Mouse (Mus musculus) brain, embryonic 14.5 days (tissue): ENCODE results near the gene Styx.

Experiments
- CTCF ChIP-seq: fragments of 200-500 bp; IDR thresholded peaks from 2 replicates; pipeline ENCODE4 v1.5.1; 2012; ENCODE audit warnings: inconsistent platforms, mild to moderate bottlenecking, moderate library complexity, borderline replicate concordance; ENCODE audit not compliant: insufficient read depth, insufficient read length; ENCODE audit errors: extremely low read depth
- POLR2A ChIP-seq: fragments of 200-500 bp; IDR thresholded peaks from 2 replicates; pipeline ENCODE4 v1.6.1; 2012; ENCODE audit warnings: mild to moderate bottlenecking, inconsistent platforms, borderline replicate concordance; ENCODE audit not compliant: poor library complexity, insufficient read depth, insufficient read length, severe bottlenecking; ENCODE audit errors: extremely low read depth

DNA sequence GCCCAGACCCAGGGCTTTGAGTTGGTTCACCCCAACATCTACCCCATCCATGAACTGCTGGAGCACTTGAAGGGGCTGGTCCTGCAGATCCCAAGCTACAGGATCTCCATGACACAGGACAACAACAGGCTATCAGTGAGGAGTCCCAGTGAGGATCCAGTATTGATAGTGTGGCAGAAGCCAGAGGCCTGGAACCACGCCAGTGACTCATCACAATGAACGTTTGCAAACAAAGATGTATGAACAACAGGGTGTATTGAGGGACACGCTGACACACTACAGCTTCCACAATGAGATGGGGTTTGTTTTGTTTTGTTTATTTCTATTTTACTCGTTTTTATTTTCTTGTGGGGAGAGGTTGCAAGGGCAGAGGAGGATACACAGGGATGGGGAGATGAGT lies 71.5 kb downstream of the Styx start:
- TF ChIP-seq POLR2A (no peak), CTCF (no peak)
